Mouse (Mus musculus): ENCODE results near the gene Thy1. TPM values are rescaled to one million over a fixed set of nuclear protein-coding genes. Genes with fewer than 3 reads are reported as not detected.
A peak's percentile ranks its signal among the peaks of the same experiment; 100 is the strongest.

Gene Thy1
- polyA plus RNA-seq, 1 experiment, result 13.9 TPM

DNA sequence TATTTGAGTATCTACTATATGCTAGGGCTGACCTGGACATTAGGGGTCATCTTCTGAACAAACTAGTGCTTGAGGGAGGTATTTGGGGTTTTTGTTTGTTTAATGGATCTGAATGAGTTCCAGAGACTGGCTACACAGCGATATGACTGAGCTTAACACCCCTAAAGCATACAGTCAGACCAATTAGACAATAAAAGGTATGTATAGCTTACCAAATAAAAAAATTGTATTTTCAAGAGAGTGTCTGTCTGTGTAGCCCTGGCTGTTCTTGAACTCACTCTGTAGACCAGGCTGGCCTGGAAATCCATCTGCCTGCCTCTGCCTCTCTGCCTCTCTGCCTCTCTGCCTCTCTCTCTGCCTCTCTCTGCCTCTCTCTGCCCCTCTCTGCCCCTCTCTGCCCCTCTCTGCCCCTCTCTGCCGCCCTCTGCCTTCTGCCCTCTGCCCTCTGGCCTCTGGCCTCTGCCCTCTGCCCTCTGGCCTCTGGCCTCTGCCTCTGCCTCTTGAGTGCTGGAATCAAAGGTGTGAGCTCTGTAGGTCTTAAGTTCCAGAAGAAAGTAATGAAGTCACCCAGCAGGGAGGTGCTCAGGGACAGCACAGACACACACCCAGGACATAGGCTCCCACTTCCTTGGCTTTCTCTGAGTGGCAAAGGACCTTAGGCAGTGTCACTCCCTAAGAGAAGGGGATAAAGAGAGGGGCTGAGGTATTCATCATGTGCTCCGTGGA is 2.1 kb downstream of the Thy1 start:
- 0 out of 2 replicates have a peak, but pooled peaks cover 2% of the 10 kb centered on the region for H3K4me1 ChIP-seq (ENCODE audit: control insufficient read depth, insufficient read depth, insufficient read length, low read length)
- no peak overlapping the region for H3K4me3 ChIP-seq (ENCODE audit: insufficient read depth, low read depth, low read length)
- no peak overlapping the region for H3K27ac ChIP-seq (replicated peaks; ENCODE audit: low read depth, low read length)

GRCm38 (mm10) chr9:44045884-44046272 is 2.7 kb downstream of the Thy1 start:
- H3K27ac ChIP-seq (replicated peaks; ENCODE audit: low read depth, low read length), result no peak overlapping the region
- H3K4me1 ChIP-seq (ENCODE audit: control insufficient read depth, insufficient read depth, insufficient read length, low read length), result 0 out of 2 replicates have a peak, but pooled peaks cover 2% of the 10 kb centered on the region
- H3K4me3 ChIP-seq (ENCODE audit: insufficient read depth, low read depth, low read length), result no peak overlapping the region

- no peak overlapping the region for H3K4me3 ChIP-seq (ENCODE audit: insufficient read depth, low read depth, low read length)
- no peak overlapping the region for H3K27ac ChIP-seq (replicated peaks; ENCODE audit: low read depth, low read length)
- H3K4me1 ChIP-seq (ENCODE audit: control insufficient read depth, insufficient read depth, insufficient read length, low read length), result 0 out of 2 replicates have a peak, but pooled peaks cover 2% of the 10 kb centered on the region
Measured at GRCm38 (mm10) chr9:44046426-44046825, 3.2 kb downstream of the Thy1 start.

- H3K4me1 ChIP-seq (ENCODE audit: control insufficient read depth, insufficient read depth, insufficient read length, low read length), result 0 out of 2 replicates have a peak, but pooled peaks cover 2% of the 10 kb centered on the region
- no peak overlapping the region for H3K27ac ChIP-seq (replicated peaks; ENCODE audit: low read depth, low read length)
- no peak overlapping the region for H3K4me3 ChIP-seq (ENCODE audit: insufficient read depth, low read depth, low read length)
Measured at GRCm38 (mm10) chr9:44047071-44047470, 3.9 kb downstream of the Thy1 start.

GRCm38 (mm10) chr9:44047571-44048490 is 4.6 kb downstream of the Thy1 start:
- no peaks in the 10 kb centered on the region for H3K4me1 ChIP-seq (ENCODE audit: control insufficient read depth, insufficient read depth, insufficient read length, low read length)
- H3K27ac ChIP-seq (replicated peaks; ENCODE audit: low read depth, low read length), result no peak overlapping the region

GRCm38 (mm10) chr9:44048541-44049380 is 5.6 kb downstream of the Thy1 start:
- Histone ChIP-seq H3K4me1 (ENCODE audit: control insufficient read depth, insufficient read depth, insufficient read length, low read length) (no peaks in the 10 kb centered on the region), H3K27ac (replicated peaks; ENCODE audit: low read depth, low read length) (no peak overlapping the region), H3K4me3 (ENCODE audit: insufficient read depth, low read depth, low read length) (no peak overlapping the region)

More at GRCm38 (mm10) chr9:44047571-44048490, 4.6 kb downstream of the Thy1 start:
- H3K4me3 ChIP-seq (ENCODE audit: insufficient read depth, low read depth, low read length), result no peak overlapping the region

GRCm38 (mm10) chr9:44049381-44050165 is 6.4 kb downstream of the Thy1 start:
- Histone ChIP-seq H3K27ac (replicated peaks; ENCODE audit: low read depth, low read length) (no peak overlapping the region), H3K4me1 (ENCODE audit: control insufficient read depth, insufficient read depth, insufficient read length, low read length) (no peaks in the 10 kb centered on the region), H3K4me3 (ENCODE audit: insufficient read depth, low read depth, low read length) (no peak overlapping the region)

GRCm38 (mm10) chr9:44052855-44053254 is 9.7 kb downstream of the Thy1 start:
- Histone ChIP-seq H3K4me3 (ENCODE audit: insufficient read depth, low read depth, low read length) (no peak overlapping the region), H3K27ac (replicated peaks; ENCODE audit: low read depth, low read length) (no peak overlapping the region), H3K4me1 (ENCODE audit: control insufficient read depth, insufficient read depth, insufficient read length, low read length) (no peaks in the 10 kb centered on the region)

DNA sequence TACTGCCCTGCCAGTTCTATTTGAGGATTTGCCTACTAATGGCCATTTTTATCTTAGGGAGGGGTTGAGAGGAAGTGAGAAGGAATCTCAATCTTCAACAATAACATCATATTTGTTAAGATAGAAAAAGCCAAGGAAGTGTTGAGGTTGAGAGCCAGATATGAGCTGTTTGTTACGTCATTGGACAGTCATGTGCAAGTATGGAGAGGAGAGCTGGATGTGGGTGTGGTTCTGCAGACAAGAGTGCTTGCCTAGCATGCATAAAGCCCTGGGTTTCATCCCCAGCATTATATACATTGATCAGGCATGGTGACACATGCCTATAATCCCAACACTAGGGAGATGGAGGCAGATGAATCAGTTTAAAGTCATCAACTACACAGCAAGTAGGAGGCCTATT is 10.8 kb downstream of the Thy1 start:
- Histone ChIP-seq H3K4me1 (ENCODE audit: control insufficient read depth, insufficient read depth, insufficient read length, low read length) (no peaks in the 10 kb centered on the region), H3K4me3 (ENCODE audit: insufficient read depth, low read depth, low read length) (no peak overlapping the region), H3K27ac (replicated peaks; ENCODE audit: low read depth, low read length) (no peak overlapping the region)

DNA sequence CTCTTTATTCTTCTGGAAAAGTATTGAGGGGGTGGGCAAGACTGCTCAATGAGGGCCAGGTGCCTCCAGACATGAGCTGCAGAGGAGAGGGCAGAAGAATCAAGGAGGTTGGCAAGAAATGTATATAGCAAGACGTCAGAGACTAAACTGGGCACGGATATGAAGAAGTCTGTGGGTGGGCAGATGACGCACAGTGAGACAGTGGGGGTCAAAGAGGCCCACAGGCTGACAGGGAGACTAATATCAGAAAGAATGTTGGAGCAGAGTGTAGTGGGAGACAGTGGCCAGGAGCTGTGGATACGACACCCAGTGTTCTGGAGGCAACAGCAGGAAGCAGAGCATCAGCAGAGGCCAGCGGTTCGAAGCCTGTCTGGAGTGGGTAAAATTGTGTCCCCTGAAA is 15.4 kb downstream of the Thy1 start:
- no peak overlapping the region for H3K4me3 ChIP-seq (ENCODE audit: insufficient read depth, low read depth, low read length)
- no peak overlapping the region for H3K27ac ChIP-seq (replicated peaks; ENCODE audit: low read depth, low read length)
- no peaks in the 10 kb centered on the region for H3K4me1 ChIP-seq (ENCODE audit: control insufficient read depth, insufficient read depth, insufficient read length, low read length)

GRCm38 (mm10) chr9:44065177-44065576 is 22.0 kb downstream of the Thy1 start:
- H3K4me1 ChIP-seq (ENCODE audit: control insufficient read depth, insufficient read depth, insufficient read length, low read length), result peaks cover 3% of the 10 kb centered on the region; the same call in 1 of the 2 replicates
- no peak overlapping the region for H3K27ac ChIP-seq (replicated peaks; ENCODE audit: low read depth, low read length)
- H3K4me3 ChIP-seq (ENCODE audit: insufficient read depth, low read depth, low read length), result no peak overlapping the region

- Histone ChIP-seq H3K27ac (replicated peaks; ENCODE audit: low read depth, low read length) (peak within 1 kb of the TSS; percentile 79), H3K4me1 (ENCODE audit: control insufficient read depth, insufficient read depth, insufficient read length, low read length) (peaks cover 3% of the 10 kb centered on the region; the same call in 1 of the 2 replicates), H3K4me3 (ENCODE audit: insufficient read depth, low read depth, low read length) (peak within 1 kb of the TSS; percentile 78)
Measured at GRCm38 (mm10) chr9:44066785-44067225, 23.6 kb downstream of the Thy1 start, which contains the start of gene Usp2. Gene Usp2, plus strand, starts transcription at chr9:44067021.

DNA sequence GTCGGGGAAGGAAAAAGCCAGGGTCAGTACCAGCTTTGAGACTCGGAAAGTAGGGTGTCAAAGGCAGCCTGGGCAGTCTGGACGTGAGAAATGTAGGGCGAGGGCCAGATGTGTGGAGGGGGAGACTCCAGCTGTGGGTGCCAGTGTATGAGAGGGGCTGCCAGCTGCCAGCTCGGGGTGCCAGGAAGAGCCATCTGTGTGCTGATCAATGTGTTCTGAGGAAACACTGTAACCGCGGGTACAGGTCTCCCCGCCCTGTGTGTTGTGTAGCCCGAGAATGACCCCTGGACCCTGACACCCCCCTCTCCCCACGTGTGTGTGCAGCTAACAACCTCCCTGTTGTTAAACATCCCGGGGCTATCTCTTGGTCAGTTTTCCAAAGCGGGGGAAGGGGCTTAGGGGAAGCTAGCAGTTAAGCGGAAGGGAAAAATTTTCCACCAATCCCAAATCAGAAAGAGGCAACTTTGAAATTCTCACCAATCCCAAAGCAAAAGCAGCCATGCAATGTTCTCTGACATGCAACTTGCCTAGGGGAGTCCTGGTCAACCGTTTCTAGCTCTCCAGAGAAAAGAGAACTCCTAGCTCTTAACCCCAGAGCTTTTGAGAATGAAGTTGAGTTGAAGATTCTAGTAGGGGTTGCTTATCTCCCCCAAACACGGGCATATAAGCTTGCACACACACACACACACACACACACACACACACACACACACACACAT is 24.2 kb downstream of the Thy1 start:
- peaks cover 3% of the 10 kb centered on the region; the same call in 1 of the 2 replicates for H3K4me1 ChIP-seq (ENCODE audit: control insufficient read depth, insufficient read depth, insufficient read length, low read length)
- peak overlapping the region; percentile 79 for H3K27ac ChIP-seq (replicated peaks; ENCODE audit: low read depth, low read length)

More for the DNA sequence above, 24.2 kb downstream of the Thy1 start:
- peak overlapping the region; percentile 78 for H3K4me3 ChIP-seq (ENCODE audit: insufficient read depth, low read depth, low read length)
